Mouse (Mus musculus): ENCODE measurements at regions not wholly inside any gene's neighbourhood (a gene's known extent, or its start where the extent isn't known, plus 50 kb on each side); places are given as distances from the start of the nearest gene placed in this dataset.

DNA sequence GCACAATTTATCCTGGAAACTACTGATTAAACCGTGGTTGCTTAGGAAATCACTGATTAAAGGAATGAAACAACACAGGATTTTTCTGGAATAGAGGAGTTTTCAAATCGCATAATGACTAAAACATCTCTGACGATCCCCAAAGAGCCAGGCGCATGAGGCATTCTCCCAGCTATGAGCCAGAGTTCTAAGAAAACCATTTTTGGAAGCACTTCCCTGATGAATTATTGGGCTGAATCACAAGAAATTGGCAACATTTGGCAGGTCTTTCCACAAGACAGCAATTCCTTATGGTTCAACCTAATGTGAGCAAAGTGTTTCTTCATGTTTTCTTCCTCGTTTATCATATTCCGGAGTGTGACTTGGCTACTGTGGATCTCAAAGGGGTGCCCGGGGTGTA lies 129.3 kb upstream of the Usp24 start:
- H3K9ac ChIP-seq (replicated peaks; ENCODE audit: low read depth): no peak overlapping the region
- 77% methylated on average over 7 of the region's 7 CpGs for WGBS
- no peak for ATAC-seq
- no peaks in the 10 kb centered on the region for H3K4me1 ChIP-seq (ENCODE audit: insufficient read depth, low read depth, low read length)
- no peaks in the 10 kb centered on the region for H3K27me3 ChIP-seq (replicated peaks; ENCODE audit: insufficient read depth, low read length)
- no peak overlapping the region for H3K4me2 ChIP-seq (replicated peaks; ENCODE audit: low read depth, low read length)
- no peaks in the 10 kb centered on the region for H3K9me3 ChIP-seq (ENCODE audit: low read length)
- no peak overlapping the region for H3K27ac ChIP-seq (ENCODE audit: low read length)
- peak; percentile 11 for DNase-seq (ENCODE audit: low spot score)
- H3K36me3 ChIP-seq (ENCODE audit: insufficient read depth, low read length): no peaks in the 10 kb centered on the region
- no peak for TF ChIP-seq CTCF (IDR thresholded peaks at IDR 0.05)
- no peak overlapping the region for H3K4me3 ChIP-seq (ENCODE audit: low read depth, low read length)

DNA sequence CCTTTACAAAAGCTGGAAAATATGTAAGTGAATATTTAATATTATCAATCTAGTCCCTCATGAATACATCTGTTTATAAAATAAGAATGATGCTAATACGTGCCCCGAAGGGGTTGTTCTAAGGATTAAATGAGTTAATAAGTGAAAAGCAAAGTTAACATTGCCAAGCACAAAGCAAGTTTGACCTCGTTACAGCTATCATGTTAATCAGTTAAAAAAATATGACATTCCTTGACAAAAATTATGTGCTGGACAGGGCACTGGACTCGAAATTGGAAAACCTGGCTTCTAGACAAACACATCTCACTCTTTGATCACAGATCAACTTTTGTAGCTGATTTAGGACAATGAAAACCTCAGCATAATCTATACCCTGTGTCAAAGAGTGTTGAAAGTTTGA lies 125.8 kb upstream of the Usp24 start:
- ATAC-seq (no peak), DNase-seq (ENCODE audit: low spot score) (no peak)
- H3K4me1 ChIP-seq (ENCODE audit: insufficient read depth, low read depth, low read length): peaks cover 2% of the 10 kb centered on the region; the same call in 1 of the 2 replicates
- WGBS: 63% methylated on average over 4 of the region's 4 CpGs
- no peak overlapping the region for H3K4me2 ChIP-seq (replicated peaks; ENCODE audit: low read depth, low read length)
- no peak for TF ChIP-seq EP300 (IDR thresholded peaks at IDR 0.05)
- no peak for TF ChIP-seq CTCF (IDR thresholded peaks at IDR 0.05)
- no peak overlapping the region for H3K27ac ChIP-seq (ENCODE audit: low read length)
- no peaks in the 10 kb centered on the region for H3K27me3 ChIP-seq (replicated peaks; ENCODE audit: insufficient read depth, low read length)
- H3K9ac ChIP-seq (replicated peaks; ENCODE audit: low read depth): no peak overlapping the region
- H3K4me3 ChIP-seq (ENCODE audit: low read depth, low read length): no peak overlapping the region
- H3K9me3 ChIP-seq (ENCODE audit: low read length): no peaks in the 10 kb centered on the region
- no peaks in the 10 kb centered on the region for H3K36me3 ChIP-seq (ENCODE audit: insufficient read depth, low read length)

DNA sequence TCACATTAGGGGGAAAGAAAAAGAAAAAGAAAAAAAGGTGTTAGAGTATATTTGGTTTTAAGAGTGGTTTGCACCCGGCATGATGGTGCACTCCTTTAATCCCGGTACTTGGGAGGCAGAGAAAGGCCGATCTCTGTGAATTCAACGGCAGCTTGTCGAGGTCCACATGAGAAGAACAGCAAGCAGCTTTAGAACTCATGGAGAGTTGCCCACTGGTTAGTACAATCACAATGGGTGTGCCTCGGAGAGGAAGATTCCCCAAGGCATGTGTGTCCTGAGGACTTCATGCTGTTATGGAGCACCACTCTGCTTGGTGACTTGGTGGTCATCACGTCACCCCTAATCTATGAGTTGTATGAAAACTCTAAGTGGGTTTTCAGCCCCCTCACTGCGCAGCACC lies 124.7 kb upstream of the Usp24 start:
- WGBS: 85% methylated on average over 8 of the region's 8 CpGs
- Histone ChIP-seq H3K36me3 (ENCODE audit: insufficient read depth, low read length) (no peaks in the 10 kb centered on the region), H3K27me3 (replicated peaks; ENCODE audit: insufficient read depth, low read length) (no peaks in the 10 kb centered on the region), H3K9me3 (ENCODE audit: low read length) (no peaks in the 10 kb centered on the region), H3K4me2 (replicated peaks; ENCODE audit: low read depth, low read length) (no peak overlapping the region), H3K4me1 (ENCODE audit: insufficient read depth, low read depth, low read length) (peaks cover 4% of the 10 kb centered on the region; the same call in 1 of the 2 replicates), H3K4me3 (ENCODE audit: low read depth, low read length) (no peak overlapping the region), H3K27ac (ENCODE audit: low read length) (no peak overlapping the region), H3K9ac (replicated peaks; ENCODE audit: low read depth) (no peak overlapping the region)
- DNase-seq (ENCODE audit: low spot score) (no peak), ATAC-seq (no peak)
- TF ChIP-seq EP300 (IDR thresholded peaks at IDR 0.05): no peak
- TF ChIP-seq CTCF (IDR thresholded peaks at IDR 0.05): no peak

DNA sequence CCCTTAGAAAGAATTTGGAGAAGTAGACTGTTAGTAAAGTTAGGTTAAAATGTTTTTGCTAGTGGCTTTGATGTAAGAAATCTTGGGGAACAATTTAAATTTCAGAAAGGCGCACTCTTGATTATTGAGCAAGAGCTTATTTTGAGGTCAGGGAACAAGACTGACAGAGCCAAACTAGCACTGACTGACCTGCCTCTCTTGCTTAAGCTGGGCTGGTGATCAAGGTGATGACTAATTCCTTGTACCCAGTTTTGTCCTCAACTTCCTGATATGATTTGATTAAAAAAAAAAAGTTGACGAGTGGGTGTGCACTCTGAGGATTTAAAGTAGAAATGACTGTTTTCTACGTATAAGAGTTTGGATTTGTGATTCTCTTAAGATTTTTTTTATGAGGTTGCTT lies 124.2 kb upstream of the Usp24 start:
- no peaks in the 10 kb centered on the region for H3K36me3 ChIP-seq (ENCODE audit: insufficient read depth, low read length)
- H3K4me1 ChIP-seq (ENCODE audit: insufficient read depth, low read depth, low read length): peaks cover 4% of the 10 kb centered on the region; the same call in 1 of the 2 replicates
- peak; percentile 60 for DNase-seq (ENCODE audit: low spot score)
- H3K9ac ChIP-seq (replicated peaks; ENCODE audit: low read depth): no peak overlapping the region
- 0 out of 2 replicates have a peak, but pooled peaks have one; percentile 34 for ATAC-seq
- H3K9me3 ChIP-seq (ENCODE audit: low read length): no peaks in the 10 kb centered on the region
- TF ChIP-seq CTCF (IDR thresholded peaks at IDR 0.05) (no peak), EP300 (IDR thresholded peaks at IDR 0.05) (peak; percentile 52; the same call in 1 of the 2 replicates)
- H3K27ac ChIP-seq (ENCODE audit: low read length): no peak overlapping the region
- no peak overlapping the region for H3K4me3 ChIP-seq (ENCODE audit: low read depth, low read length)
- H3K27me3 ChIP-seq (replicated peaks; ENCODE audit: insufficient read depth, low read length): no peaks in the 10 kb centered on the region
- no peak overlapping the region for H3K4me2 ChIP-seq (replicated peaks; ENCODE audit: low read depth, low read length)
- WGBS: 67% methylated on average over 3 of the region's 3 CpGs

DNA sequence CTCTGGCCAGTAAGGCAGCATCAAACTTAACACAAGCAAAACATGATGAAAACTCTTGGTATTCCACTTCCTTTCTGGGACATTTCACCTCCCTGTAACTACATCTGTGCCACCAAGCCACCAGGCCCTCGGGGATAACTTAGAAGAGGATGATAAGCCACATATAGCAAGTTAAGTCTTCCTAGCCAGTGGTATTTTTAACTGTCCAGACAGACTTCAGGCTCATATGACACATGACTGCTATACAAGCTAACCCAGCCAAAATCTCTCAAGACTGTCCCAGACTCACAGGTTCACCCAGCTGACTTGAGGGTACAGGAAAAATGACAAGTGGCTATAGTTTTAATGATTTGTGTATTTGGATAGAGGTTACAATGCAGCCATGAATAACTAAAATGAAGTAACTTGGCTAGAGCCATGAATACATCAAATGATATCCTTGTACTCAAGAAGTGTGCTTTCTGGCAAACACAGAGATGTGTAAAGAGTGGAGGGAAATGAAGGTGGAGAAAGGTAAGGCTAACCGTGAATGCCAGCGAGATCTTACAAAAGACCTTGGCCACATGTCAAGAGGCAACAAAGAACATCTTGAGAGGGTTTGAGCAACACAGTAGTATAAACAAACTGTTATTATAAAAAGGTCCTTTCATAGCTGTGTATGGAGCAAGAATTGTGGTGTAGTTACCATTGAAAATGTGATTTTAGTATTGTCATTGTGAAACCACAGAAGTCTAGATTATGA lies 122.6 kb upstream of the Usp24 start:
- no peaks in the 10 kb centered on the region for H3K36me3 ChIP-seq (ENCODE audit: insufficient read depth, low read length)
- H3K27me3 ChIP-seq (replicated peaks; ENCODE audit: insufficient read depth, low read length): no peaks in the 10 kb centered on the region
- DNase-seq (ENCODE audit: low spot score): peak; percentile 78
- H3K4me1 ChIP-seq (ENCODE audit: insufficient read depth, low read depth, low read length): peaks cover 4% of the 10 kb centered on the region; the same call in 1 of the 2 replicates
- ATAC-seq: peak; percentile 70
- no peak overlapping the region for H3K4me2 ChIP-seq (replicated peaks; ENCODE audit: low read depth, low read length)
- TF ChIP-seq EP300 (IDR thresholded peaks at IDR 0.05) (peak; percentile 93), CTCF (IDR thresholded peaks at IDR 0.05) (no peak)
- no peaks in the 10 kb centered on the region for H3K9me3 ChIP-seq (ENCODE audit: low read length)
- no peak overlapping the region for H3K9ac ChIP-seq (replicated peaks; ENCODE audit: low read depth)
- no peak overlapping the region for H3K4me3 ChIP-seq (ENCODE audit: low read depth, low read length)
- peak overlapping the region; percentile 57 for H3K27ac ChIP-seq (ENCODE audit: low read length)
- 40% methylated on average over 3 of the region's 3 CpGs for WGBS

DNA sequence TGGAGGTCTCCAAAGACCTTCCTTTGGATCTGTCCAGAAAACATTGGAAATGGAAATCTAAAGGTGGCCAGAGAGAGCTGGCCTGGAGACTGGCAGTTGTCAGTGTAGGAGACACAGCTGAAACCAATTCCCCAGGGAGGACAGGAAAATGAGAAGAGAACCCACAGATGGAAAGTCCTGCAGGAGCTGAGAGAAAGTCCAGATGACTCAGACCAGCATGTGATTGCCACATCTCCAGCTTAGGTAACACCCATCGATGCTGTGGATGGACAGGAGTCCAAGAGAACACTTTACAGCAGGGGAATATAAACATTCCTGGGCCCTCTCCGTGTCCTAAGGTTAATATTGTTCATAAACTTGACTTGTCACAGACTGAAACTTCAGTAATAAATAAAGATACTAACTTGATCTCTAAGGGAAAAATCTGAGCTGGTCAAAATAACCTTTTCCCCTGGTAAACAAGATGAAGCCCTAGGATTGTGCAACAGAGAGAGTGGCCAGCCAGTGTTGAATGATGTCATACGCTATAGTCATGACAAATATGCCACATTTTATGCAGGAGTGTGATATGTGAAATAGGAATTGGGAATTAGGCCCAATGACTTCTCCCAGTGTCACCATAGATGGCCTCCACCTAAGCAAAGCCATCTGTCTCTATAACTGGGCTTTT lies 120.4 kb upstream of the Usp24 start:
- DNase-seq (ENCODE audit: low spot score): peak; percentile 72
- TF ChIP-seq EP300 (IDR thresholded peaks at IDR 0.05): peak; percentile 79
- no peak for TF ChIP-seq CTCF (IDR thresholded peaks at IDR 0.05)

More for the DNA sequence above, 120.4 kb upstream of the Usp24 start:
- H3K4me3 ChIP-seq (ENCODE audit: low read depth, low read length): no peak overlapping the region
- H3K36me3 ChIP-seq (ENCODE audit: insufficient read depth, low read length): no peaks in the 10 kb centered on the region
- peak overlapping the region; percentile 57; the same call in 1 of the 2 replicates for H3K27ac ChIP-seq (ENCODE audit: low read length)
- 55% methylated on average over 3 of the region's 3 CpGs for WGBS
- no peaks in the 10 kb centered on the region for H3K27me3 ChIP-seq (replicated peaks; ENCODE audit: insufficient read depth, low read length)
- H3K4me1 ChIP-seq (ENCODE audit: insufficient read depth, low read depth, low read length): peaks cover 6% of the 10 kb centered on the region; the same call in 1 of the 2 replicates
- no peaks in the 10 kb centered on the region for H3K9me3 ChIP-seq (ENCODE audit: low read length)
- H3K4me2 ChIP-seq (replicated peaks; ENCODE audit: low read depth, low read length): no peak overlapping the region
- peak; percentile 52 for ATAC-seq
- no peak overlapping the region for H3K9ac ChIP-seq (replicated peaks; ENCODE audit: low read depth)
